Mouse (Mus musculus) heart, adult 2 months (tissue): Measurements from ENCODE around the gene Trio. TPM values are rescaled to one million over a fixed set of nuclear protein-coding genes. Genes with fewer than 3 reads are reported as not detected.

Experiments
- DNase-seq, 2 experiments: peaks; one replicate each; pipeline ENCODE4 v3.0.0; 2021
- H3K27ac ChIP-seq: fragments of 200-600 bp; 2 replicates; pipeline ENCODE4 v1.8.1; 2022
- H3K27me3 ChIP-seq: fragments of 200-500 bp; 2 replicates; pipeline ENCODE4 v1.6.1; 2012; ENCODE audit warnings: mild to moderate bottlenecking, low read length, inconsistent platforms, mixed read lengths; ENCODE audit not compliant: control insufficient read depth, insufficient read depth
- H3K36me3 ChIP-seq: fragments of 200-500 bp; 2 replicates; pipeline ENCODE4 v1.6.1; 2012; ENCODE audit warnings: low read length, inconsistent platforms; ENCODE audit not compliant: control insufficient read depth, insufficient read depth
- H3K4me1 ChIP-seq: fragments of 200-500 bp; 2 replicates; pipeline ENCODE4 v1.6.1; 2011; ENCODE audit warnings: low read length; ENCODE audit not compliant: control insufficient read depth, insufficient read depth
- H3K4me3 ChIP-seq: fragments of 200-600 bp; 2 replicates; pipeline ENCODE4 v1.8.1; 2022
- H3K79me2 ChIP-seq: fragments of 200-500 bp; replicated peaks from 2 replicates; pipeline ENCODE4 v1.6.1; 2012; ENCODE audit warnings: mild to moderate bottlenecking, inconsistent platforms, low read length, moderate library complexity, mixed read lengths; ENCODE audit not compliant: control insufficient read depth, insufficient read depth
- H3K9ac ChIP-seq: fragments of 200-500 bp; 2 replicates; pipeline ENCODE4 v1.6.1; 2012; ENCODE audit warnings: low read depth, mild to moderate bottlenecking, control low read depth, inconsistent platforms, low read length, mixed read lengths
- CTCF ChIP-seq: fragments of 200-600 bp; IDR thresholded peaks from 2 replicates; pipeline ENCODE4 v1.8.1; 2022; ENCODE audit warnings: antibody characterized with exemption, mild to moderate bottlenecking, moderate library complexity
- EP300 ChIP-seq: fragments of 200-500 bp; IDR thresholded peaks from 2 replicates; pipeline ENCODE4 v1.6.1; 2011; ENCODE audit warnings: low read depth, low read length, control low read depth; ENCODE audit not compliant: insufficient read depth
- POLR2A ChIP-seq: fragments of 200-500 bp; IDR thresholded peaks from 2 replicates; pipeline ENCODE4 v1.6.1; 2011; ENCODE audit warnings: mild to moderate bottlenecking, low read depth, low read length, control low read depth; ENCODE audit not compliant: insufficient read depth
- WGBS: fragments of 180-500 bp; shearing (Covaris S2); methylation state at CpG from one replicate; pipeline ENCODE4 v1.1.7; 2018; 5-methylcytosine and 5-hydroxymethylcytosine counted together
- intact Hi-C: fragments of 180-260 bp; cut with DNase I; formaldehyde crosslinking; loops from one replicate; pipeline ENCODE4 v1.15.1; 2025
- polyA plus RNA-seq: library from polyadenylated mRNA; depleted of rRNA; stranded (reverse); fragments of >200 nt; gene quantifications from 2 replicates; pipeline ENCODE4 v1.2.3, GENCODE M21; 2012
- total RNA-seq, 2 experiments: library from RNA; stranded (reverse); gene quantifications; 2 replicates each; pipeline ENCODE4 v1.2.3; 2021

Trio gene
- total and polyA plus RNA-seq, 3 experiments, result 28.0 to 44.2 (median 33.8) TPM

GRCm38 (mm10) chr15:28029371-28029770 is 3.7 kb upstream of the Trio start:
- 92% methylated on average over 7 of the region's 7 CpGs for WGBS
- DNase-seq, result no peak
- TF ChIP-seq CTCF (no peak), EP300 (no peak)

GRCm38 (mm10) chr15:28028542-28028941 is 2.9 kb upstream of the Trio start:
- H3K36me3 ChIP-seq, result peaks cover 1% of the 10 kb centered on the region; the same call in 1 of the 2 replicates
- 87% methylated on average over 6 of the region's 6 CpGs for WGBS
- no peak overlapping the region for H3K4me3 ChIP-seq
- DNase-seq, result no peak
- TF ChIP-seq CTCF (no peak), EP300 (no peak), POLR2A (no peak)
- H3K27ac ChIP-seq, result no peak overlapping the region
- no peak overlapping the region for H3K9ac ChIP-seq
- H3K27me3 ChIP-seq, result no peaks in the 10 kb centered on the region
- peaks cover under 1% of the 10 kb centered on the region; the same call in 1 of the 2 replicates for H3K4me1 ChIP-seq
- no peaks in the 10 kb centered on the region for H3K79me2 ChIP-seq
- intact Hi-C loops, result loop anchor here (5.0 kb wide), 2 partner anchors 39 to 129 kb away; no protein-coding TSS in a partner anchor

More at GRCm38 (mm10) chr15:28029371-28029770, 3.7 kb upstream of the Trio start:
- H3K27ac ChIP-seq, result no peak overlapping the region
- H3K4me3 ChIP-seq, result no peak overlapping the region
- intact Hi-C loops, result loop anchor here (5.0 kb wide), 2 partner anchors 38 to 128 kb away; no protein-coding TSS in a partner anchor
- H3K9ac ChIP-seq, result no peak overlapping the region
- H3K79me2 ChIP-seq, result no peaks in the 10 kb centered on the region
- no peaks in the 10 kb centered on the region for H3K27me3 ChIP-seq
- H3K36me3 ChIP-seq, result no peaks in the 10 kb centered on the region
- no peaks in the 10 kb centered on the region; the same call in 1 of the 2 replicates for H3K4me1 ChIP-seq

GRCm38 (mm10) chr15:28026167-28026481 is 476 bp upstream of the Trio start:
- no peak for DNase-seq
- peak overlapping the region; percentile 63 for H3K9ac ChIP-seq
- under 1% methylated on average over 18 of the region's 18 CpGs for WGBS

GRCm38 (mm10) chr15:28024965-28025338 is 696 bp downstream of the Trio start:
- TF ChIP-seq EP300 (no peak), CTCF (no peak)
- H3K4me1 ChIP-seq, result peaks cover 19% of the 10 kb centered on the region
- no peaks in the 10 kb centered on the region for H3K27me3 ChIP-seq
- under 1% methylated on average over 53 of the region's 54 CpGs for WGBS
- peak overlapping the region; percentile 91 for H3K4me3 ChIP-seq
- H3K27ac ChIP-seq, result peak overlapping the region; percentile 87
- peaks cover 2% of the 10 kb centered on the region for H3K79me2 ChIP-seq
- peak; percentile 69 to 77 for DNase-seq
- intact Hi-C loops, result loop anchor here (2.0 to 5.0 kb wide), 4 partner anchors 24 to 132 kb away; no protein-coding TSS in a partner anchor
- H3K36me3 ChIP-seq, result peaks cover 6% of the 10 kb centered on the region; the same call in 1 of the 2 replicates
- H3K9ac ChIP-seq, result peak overlapping the region; percentile 94

More at GRCm38 (mm10) chr15:28026167-28026481, 476 bp upstream of the Trio start:
- no peaks in the 10 kb centered on the region; the same call in 1 of the 2 replicates for H3K79me2 ChIP-seq
- peaks cover 14% of the 10 kb centered on the region for H3K4me1 ChIP-seq
- no peaks in the 10 kb centered on the region for H3K27me3 ChIP-seq
- peak overlapping the region; percentile 75 for H3K27ac ChIP-seq
- H3K4me3 ChIP-seq, result peak overlapping the region; percentile 43
- H3K36me3 ChIP-seq, result peaks cover 6% of the 10 kb centered on the region; the same call in 1 of the 2 replicates
- intact Hi-C loops, result loop anchor here (1.0 to 5.0 kb wide), 5 partner anchors 41 to 157 kb away; no protein-coding TSS in a partner anchor
- TF ChIP-seq CTCF (no peak; the same call in 1 of the 2 replicates), EP300 (peak; percentile 70; the same call in 1 of the 2 replicates), POLR2A (no peak)

GRCm38 (mm10) chr15:28024031-28024964 is 1.4 kb downstream of the Trio start:
- Histone ChIP-seq H3K4me3 (peak overlapping the region; percentile 91), H3K36me3 (peaks cover 6% of the 10 kb centered on the region; the same call in 1 of the 2 replicates), H3K9ac (peak overlapping the region; percentile 94), H3K4me1 (peaks cover 20% of the 10 kb centered on the region), H3K27me3 (no peaks in the 10 kb centered on the region), H3K79me2 (peaks cover 4% of the 10 kb centered on the region), H3K27ac (peak overlapping the region; percentile 87)
- DNase-seq, result peak; percentile 88 to 89
- intact Hi-C loops, result loop anchor here (2.0 to 5.0 kb wide), 2 partner anchors 23 to 87 kb away; no protein-coding TSS in a partner anchor
- WGBS, result under 1% methylated on average over 79 of the region's 81 CpGs
- TF ChIP-seq EP300 (no peak), CTCF (peak; percentile 41), POLR2A (0 out of 2 replicates have a peak, but pooled peaks have one; percentile 4)
